8 mouse cellular contexts compared by ENCODE assay signal in the genomic region with DNA sequence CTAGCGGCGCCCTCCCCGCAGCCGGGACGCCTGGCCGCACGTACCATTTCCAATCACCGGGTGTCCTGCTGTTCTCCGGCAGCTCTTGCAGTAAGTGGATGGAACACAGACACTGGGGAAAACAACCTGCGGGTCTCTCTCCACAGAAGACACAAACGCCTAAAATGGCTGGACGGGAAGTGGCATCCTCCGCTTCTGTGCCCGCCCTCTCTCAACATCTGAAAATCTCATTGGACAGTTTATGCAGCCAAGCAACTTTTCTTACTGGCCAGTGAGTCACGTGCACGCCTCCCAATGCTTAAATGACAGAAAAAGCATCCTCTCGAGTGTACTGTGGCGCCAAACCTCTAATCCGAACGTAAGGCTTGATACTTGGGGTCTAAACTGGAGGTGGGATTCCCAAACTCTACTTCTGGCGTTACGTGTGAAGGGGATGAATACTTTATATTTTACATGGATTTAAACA. TPM values are rescaled to one million over a fixed set of nuclear protein-coding genes. Genes with fewer than 3 reads are reported as not detected.
DNase-seq lines count a peak whose midpoint lies in the region; ATAC-seq and TF ChIP-seq lines count a peak whose summit lies in the region.

A gene (minus strand): TSS at position 194 of the 466 bp plus-strand sequence.

- H3K4me3 ChIP-seq in E14TG2a.4 (replicated peaks; ENCODE audit: low read length) = peak within 1 kb of the TSS; percentile 95
- peak within 1 kb of the TSS; percentile 76 for H3K4me3 ChIP-seq in forebrain, embryonic 12.5 days (replicated peaks)
- peak within 1 kb of the TSS; percentile 94 for H3K4me3 ChIP-seq in heart, postnatal 0 days (ENCODE audit: low read depth, low read length)
- H3K4me3 ChIP-seq in liver, embryonic 16.5 days (ENCODE audit: low read depth, low read length) = peak within 1 kb of the TSS; percentile 82
- peak within 1 kb of the TSS; percentile 90 for H3K4me3 ChIP-seq in neural tube, embryonic 13.5 days
- peak within 1 kb of the TSS; percentile 85 for H3K4me3 ChIP-seq in testis, adult 2 months (ENCODE audit: control insufficient read depth, low read depth, low read length)

- peaks cover 46% of the 10 kb centered on the region for H3K4me1 ChIP-seq in E14TG2a.4 (replicated peaks; ENCODE audit: low read depth, low read length)
- peaks cover 24% of the 10 kb centered on the region for H3K4me1 ChIP-seq in forebrain, embryonic 12.5 days
- peaks cover 16% of the 10 kb centered on the region for H3K4me1 ChIP-seq in heart, postnatal 0 days (ENCODE audit: control insufficient read depth, insufficient read depth)
- H3K4me1 ChIP-seq in liver, embryonic 16.5 days (ENCODE audit: control insufficient read depth, low read depth, low read length) = peaks cover 19% of the 10 kb centered on the region
- peaks cover 29% of the 10 kb centered on the region for H3K4me1 ChIP-seq in neural tube, embryonic 13.5 days (replicated peaks)
- peaks cover 6% of the 10 kb centered on the region for H3K4me1 ChIP-seq in testis, adult 2 months (ENCODE audit: control insufficient read depth, insufficient read depth, low read length)

- H3K9ac ChIP-seq in forebrain, embryonic 12.5 days = peak within 1 kb of the TSS; percentile 88
- H3K9ac ChIP-seq in heart, postnatal 0 days (replicated peaks; ENCODE audit: low read depth, low read length) = peak within 1 kb of the TSS; percentile 95
- H3K9ac ChIP-seq in liver, embryonic 16.5 days (ENCODE audit: low read depth, low read length) = peak within 1 kb of the TSS; percentile 92
- peak within 1 kb of the TSS; percentile 97 for H3K9ac ChIP-seq in neural tube, embryonic 13.5 days

- WGBS in forebrain, embryonic 12.5 days = under 1% methylated on average over 22 of the region's 22 CpGs
- under 1% methylated on average over 22 of the region's 22 CpGs for WGBS in heart, postnatal 0 days
- WGBS in liver, embryonic 16.5 days (ENCODE audit: insufficient replicate concordance) = under 1% methylated on average over 22 of the region's 22 CpGs
- 0% methylated on average over 22 of the region's 22 CpGs for WGBS in neural tube, embryonic 13.5 days

- peak; percentile 91 for DNase-seq in c-Kit-positive CD71-positive TER-119-positive erythroid progenitor cells, embryonic 14.5 days (ENCODE audit: low spot score)
- DNase-seq in heart, postnatal 0 days (ENCODE audit: low spot score) = peak; percentile 96
- peak; percentile 82 to 91 for DNase-seq in kidney, postnatal 4 days

- 0 out of 2 replicates have a peak, but pooled peaks have one; percentile 40 for TF ChIP-seq EP300 in heart, postnatal 0 days (IDR thresholded peaks at IDR 0.05; ENCODE audit: low read depth)

- TF ChIP-seq CTCF in E14TG2a.4 (conservative IDR thresholded peaks at IDR 0.05; ENCODE audit: low read length) = no peak
- TF ChIP-seq CTCF in heart, postnatal 0 days (IDR thresholded peaks at IDR 0.05; ENCODE audit: low read depth) = no peak
- no peak for TF ChIP-seq CTCF in testis, adult 2 months (IDR thresholded peaks at IDR 0.05; ENCODE audit: control insufficient read depth, insufficient read depth, insufficient replicate concordance, low read depth, low read length)

- H3K9me3 ChIP-seq in E14TG2a.4 (ENCODE audit: low read length) = no peaks in the 10 kb centered on the region
- H3K9me3 ChIP-seq in forebrain, embryonic 12.5 days = no peaks in the 10 kb centered on the region
- H3K9me3 ChIP-seq in heart, postnatal 0 days (replicated peaks; ENCODE audit: control insufficient read depth, low read length) = no peaks in the 10 kb centered on the region
- H3K9me3 ChIP-seq in liver, embryonic 16.5 days (replicated peaks; ENCODE audit: control insufficient read depth, low read length) = no peaks in the 10 kb centered on the region
- 0 out of 2 replicates have a peak, but pooled peaks cover 5% of the 10 kb centered on the region for H3K9me3 ChIP-seq in neural tube, embryonic 13.5 days

- no peaks in the 10 kb centered on the region for H3K27me3 ChIP-seq in E14TG2a.4 (ENCODE audit: insufficient read depth, low read length)
- no peaks in the 10 kb centered on the region for H3K27me3 ChIP-seq in forebrain, embryonic 12.5 days
- H3K27me3 ChIP-seq in heart, postnatal 0 days (ENCODE audit: control insufficient read depth, insufficient read depth, low read length) = no peaks in the 10 kb centered on the region
- no peaks in the 10 kb centered on the region for H3K27me3 ChIP-seq in liver, embryonic 16.5 days (ENCODE audit: control insufficient read depth, insufficient read depth, low read depth, low read length)
- H3K27me3 ChIP-seq in neural tube, embryonic 13.5 days = no peaks in the 10 kb centered on the region
- H3K27me3 ChIP-seq in testis, adult 2 months (ENCODE audit: control insufficient read depth, insufficient read depth, low read length) = no peaks in the 10 kb centered on the region

- peak within 1 kb of the TSS; percentile 88 for H3K27ac ChIP-seq in forebrain, embryonic 12.5 days
- peak within 1 kb of the TSS; percentile 99 for H3K27ac ChIP-seq in heart, postnatal 0 days (ENCODE audit: low read depth)
- H3K27ac ChIP-seq in liver, embryonic 16.5 days (ENCODE audit: low read length) = peak within 1 kb of the TSS; percentile 95
- peak within 1 kb of the TSS; percentile 95 for H3K27ac ChIP-seq in neural tube, embryonic 13.5 days (replicated peaks)
- H3K27ac ChIP-seq in testis, adult 2 months (ENCODE audit: control insufficient read depth, insufficient read depth, low read depth, low read length) = peak within 1 kb of the TSS; percentile 84

- peak within 1 kb of the TSS; percentile 67 for H3K4me2 ChIP-seq in forebrain, embryonic 12.5 days
- H3K4me2 ChIP-seq in heart, postnatal 0 days (ENCODE audit: low read depth, low read length) = peak within 1 kb of the TSS; percentile 83
- H3K4me2 ChIP-seq in liver, embryonic 16.5 days (ENCODE audit: low read depth, low read length) = peak within 1 kb of the TSS; percentile 82
- peak within 1 kb of the TSS; percentile 75 for H3K4me2 ChIP-seq in neural tube, embryonic 13.5 days

- TF ChIP-seq POLR2A in testis, adult 2 months (IDR thresholded peaks at IDR 0.05; ENCODE audit: control insufficient read depth, low read depth, low read length) = peak; percentile 42; the same call in 1 of the 2 replicates

- H3K36me3 ChIP-seq in E14TG2a.4 (ENCODE audit: insufficient read depth, low read length) = peaks cover 35% of the 10 kb centered on the region
- peaks cover 20% of the 10 kb centered on the region for H3K36me3 ChIP-seq in forebrain, embryonic 12.5 days (replicated peaks)
- peaks cover 26% of the 10 kb centered on the region; the same call in 1 of the 2 replicates for H3K36me3 ChIP-seq in heart, postnatal 0 days (replicated peaks; ENCODE audit: control insufficient read depth, insufficient read depth, low read length)
- H3K36me3 ChIP-seq in liver, embryonic 16.5 days (ENCODE audit: control insufficient read depth, insufficient read depth) = peaks cover 13% of the 10 kb centered on the region; the same call in 1 of the 2 replicates
- H3K36me3 ChIP-seq in neural tube, embryonic 13.5 days = peaks cover 18% of the 10 kb centered on the region
- H3K36me3 ChIP-seq in testis, adult 2 months (ENCODE audit: control insufficient read depth, insufficient read depth, low read length) = no peaks in the 10 kb centered on the region

- peak; percentile 98 for ATAC-seq in forebrain, embryonic 12.5 days (ENCODE audit: low FRiP score)
- peak; percentile 97 for ATAC-seq in heart, postnatal 0 days (ENCODE audit: insufficient read depth, low read depth)
- ATAC-seq in liver, embryonic 16.5 days (ENCODE audit: low read depth) = peak; percentile 94
- peak; percentile 97 for ATAC-seq in neural tube, embryonic 13.5 days (ENCODE audit: low read depth)

RNA-seq across cellular contexts. Expression of the gene that starts here (rescaled TPM):
- 56.3 and 56.5 TPM in 2 replicates for polyA plus RNA-seq in forebrain, embryonic 12.5 days (2016; fragmentation: Nextera tagmentation; extraction: Ambion mirVana)
- total RNA-seq in heart, postnatal 0 days (2014; rRNA removed; ENCODE audit: low replicate concordance) = 19.6 and 21.0 TPM in 2 replicates
- polyA plus RNA-seq in heart, postnatal 0 days (2015; fragmentation: Nextera tagmentation; extraction: Ambion mirVana) = 14.9 and 16.1 TPM in 2 replicates
- 7.7 and 8.7 TPM in 2 replicates for polyA plus RNA-seq in liver, embryonic 16.5 days (2015; fragmentation: Nextera tagmentation; extraction: Ambion mirVana)
- 24.3 and 28.1 TPM in 2 replicates for polyA plus RNA-seq in neural tube, embryonic 13.5 days (2015; fragmentation: Nextera tagmentation; extraction: Ambion mirVana)
- 1.5 and 2.0 TPM in 2 replicates for polyA plus RNA-seq in testis, adult 2 months (2012; rRNA removed)

Comparison
In these comparisons a context has a peak if more than half of its experiments do, and no peak if none do; other contexts are left out.
1. Peak in every context shown above with its lines: DNase-seq, ATAC-seq, H3K4me3 ChIP-seq and H3K27ac ChIP-seq.